Mouse (Mus musculus): ENCODE data around the gene Agpat2.

Gene Agpat2

GRCm38 (mm10) chr2:26595725-26596435 is 8.3 kb downstream of the Agpat2 start:
- DNase-seq (ENCODE audit: low spot score in 2 of 2) = no peak

- DNase-seq (ENCODE audit: low spot score in 2 of 2) = peak in 1 of 2 experiments; percentile 54
Observed at GRCm38 (mm10) chr2:26594934-26595724, 9.1 kb downstream of the Agpat2 start.

GRCm38 (mm10) chr2:26594461-26594933 is 9.7 kb downstream of the Agpat2 start:
- peak in 1 of 2 experiments; percentile 33 for DNase-seq (ENCODE audit: low spot score in 2 of 2)

DNA sequence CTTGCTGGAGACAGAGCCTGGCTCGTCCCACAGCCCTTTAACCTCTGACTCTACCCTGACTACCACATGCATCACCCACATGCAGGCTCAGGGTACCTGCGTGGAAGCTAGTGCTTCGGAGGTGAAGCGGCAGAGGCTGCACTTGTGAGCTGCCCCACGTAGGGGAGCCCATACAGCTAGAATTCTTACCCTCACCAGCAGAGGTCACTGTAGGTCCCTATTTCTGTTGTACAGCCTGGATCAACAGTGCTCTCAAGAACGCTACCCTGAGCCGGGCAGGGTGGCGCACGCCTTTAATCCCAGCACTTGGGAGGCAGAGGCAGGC is 10.2 kb downstream of the Agpat2 start:
- DNase-seq (ENCODE audit: low spot score in 2 of 2) = peak; percentile 71 to 73

GRCm38 (mm10) chr2:26593211-26594021 is 10.8 kb downstream of the Agpat2 start:
- DNase-seq (ENCODE audit: low spot score in 2 of 2) = peak in 1 of 2 experiments; percentile 55

- peak in 1 of 2 experiments; percentile 6 for DNase-seq (ENCODE audit: low spot score in 2 of 2)
Observed at GRCm38 (mm10) chr2:26591416-26591815, 12.8 kb downstream of the Agpat2 start.

- DNase-seq (ENCODE audit: low spot score in 2 of 2) = no peak
Observed at GRCm38 (mm10) chr2:26590962-26591361, 13.3 kb downstream of the Agpat2 start.

- no peak for DNase-seq (ENCODE audit: low spot score in 2 of 2)
Observed at GRCm38 (mm10) chr2:26590282-26590681, 13.9 kb downstream of the Agpat2 start.

GRCm38 (mm10) chr2:26589284-26589683 is 14.9 kb downstream of the Agpat2 start:
- no peak for DNase-seq (ENCODE audit: low spot score in 2 of 2)

DNA sequence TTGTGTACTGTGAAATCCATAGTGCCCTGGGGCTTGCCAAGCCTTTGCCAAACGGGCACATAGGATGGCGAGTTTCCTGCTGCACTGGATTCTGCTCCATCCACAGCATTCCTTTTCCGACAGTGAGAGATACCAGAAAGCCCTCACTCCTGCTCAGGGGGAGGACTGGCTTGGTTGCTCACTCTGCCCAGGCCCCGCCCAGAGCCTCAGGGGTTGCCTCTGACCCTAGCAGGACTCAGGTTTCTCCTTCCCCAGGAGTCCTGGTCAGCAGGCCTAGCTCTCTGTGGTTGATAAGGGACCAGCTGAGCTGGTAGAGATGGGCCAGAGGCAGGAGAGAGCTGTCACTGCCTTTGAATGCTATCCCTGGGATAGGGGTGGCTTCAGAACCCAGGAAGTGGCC is 15.6 kb downstream of the Agpat2 start:
- DNase-seq (ENCODE audit: low spot score in 2 of 2) = no peak

GRCm38 (mm10) chr2:26587044-26587405 is 17.2 kb downstream of the Agpat2 start:
- no peak for DNase-seq (ENCODE audit: low spot score in 2 of 2)

DNA sequence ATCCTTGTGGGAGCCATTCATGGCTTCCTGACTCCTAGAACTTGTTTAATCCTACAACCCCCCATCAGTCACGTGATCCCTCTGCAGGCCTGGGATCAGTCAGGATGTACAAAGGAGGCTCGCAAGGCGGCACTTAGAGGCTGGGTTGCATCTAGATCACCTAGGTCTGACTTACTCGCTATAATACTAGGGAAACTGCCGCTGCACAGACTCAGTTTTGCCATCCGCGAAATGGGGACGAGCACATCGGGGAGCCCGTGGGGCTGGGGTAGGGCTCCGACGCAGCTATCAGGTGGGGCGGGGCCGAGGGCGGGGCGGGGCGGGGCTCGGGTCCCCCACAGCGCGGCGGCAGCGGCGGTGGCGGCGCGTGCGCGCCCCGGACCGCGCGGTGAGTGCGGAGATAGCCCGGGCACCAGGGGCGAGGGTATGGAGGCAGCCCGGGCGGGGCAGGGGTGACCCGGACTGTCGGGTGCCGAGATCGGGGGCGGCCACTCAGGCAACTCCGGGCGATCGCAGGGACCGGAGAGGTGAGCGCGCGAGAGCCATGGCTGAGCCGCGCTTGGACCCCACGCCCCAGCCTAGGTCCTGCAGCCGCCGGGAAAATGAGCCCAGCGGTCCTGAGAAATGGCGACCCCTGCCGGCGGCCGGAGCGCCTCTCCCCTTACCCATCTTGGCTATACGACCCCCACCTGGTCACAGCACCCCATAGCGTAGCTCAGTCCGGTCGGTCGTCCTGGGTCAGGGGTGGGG is 17.7 kb downstream of the Agpat2 start, which contains the start of gene Gm20532:
TSS of gene Gm20532 (plus strand) at position 346 of the 750 bp plus-strand sequence.
- peak; percentile 59 for DNase-seq (ENCODE audit: low spot score in 2 of 2)

- peak; percentile 42 to 51 for DNase-seq (ENCODE audit: low spot score in 2 of 2)
Observed at GRCm38 (mm10) chr2:26585713-26586112, 18.5 kb downstream of the Agpat2 start.

GRCm38 (mm10) chr2:26583640-26584039 is 20.6 kb downstream of the Agpat2 start:
- DNase-seq (ENCODE audit: low spot score in 2 of 2) = peak; percentile 88 to 96

- no peak for DNase-seq (ENCODE audit: low spot score in 2 of 2)
Observed at GRCm38 (mm10) chr2:26582741-26583140, 21.5 kb downstream of the Agpat2 start.

DNA sequence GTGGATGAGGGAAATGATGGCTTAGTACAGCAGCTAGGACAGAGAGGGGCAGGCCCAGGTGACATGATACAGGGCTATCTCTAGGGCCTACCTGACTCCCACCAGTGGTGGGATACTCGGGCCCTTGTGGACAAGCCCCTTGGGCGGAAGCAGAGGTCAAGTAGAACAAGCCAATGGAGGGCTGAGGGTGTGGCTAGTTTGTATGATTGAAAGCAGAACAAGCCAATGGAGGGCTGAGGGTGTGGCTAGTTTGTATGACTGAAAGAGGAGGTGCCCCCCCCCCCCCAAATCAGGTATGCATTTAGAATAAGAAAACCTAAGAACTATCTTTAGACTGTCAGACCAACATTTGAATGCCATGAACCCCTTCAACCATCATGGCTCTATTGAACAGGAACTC is 22.0 kb downstream of the Agpat2 start:
- DNase-seq (ENCODE audit: low spot score in 2 of 2) = peak in 1 of 2 experiments; percentile 64

DNA sequence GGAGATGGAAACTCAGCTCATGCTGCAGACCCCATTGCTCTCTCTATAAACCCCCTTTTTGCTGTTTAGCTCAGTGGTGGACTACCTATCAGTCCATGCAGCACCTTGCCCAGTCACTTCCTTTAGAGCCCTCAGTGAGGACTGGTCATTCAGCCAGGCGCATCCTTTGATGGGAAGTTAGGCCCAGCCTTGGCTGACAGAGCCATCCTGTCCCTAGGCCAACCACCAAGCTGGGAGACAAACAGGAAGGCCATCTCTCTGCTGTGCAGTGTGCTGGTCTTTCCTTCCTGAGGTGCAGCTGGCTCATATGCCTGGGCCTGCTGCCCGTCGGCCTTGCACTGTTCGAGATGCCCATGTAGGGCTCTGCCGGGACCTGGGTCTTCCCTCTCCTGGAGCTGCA is 23.5 kb downstream of the Agpat2 start:
- peak in 1 of 2 experiments; percentile 50 for DNase-seq (ENCODE audit: low spot score in 2 of 2)

DNA sequence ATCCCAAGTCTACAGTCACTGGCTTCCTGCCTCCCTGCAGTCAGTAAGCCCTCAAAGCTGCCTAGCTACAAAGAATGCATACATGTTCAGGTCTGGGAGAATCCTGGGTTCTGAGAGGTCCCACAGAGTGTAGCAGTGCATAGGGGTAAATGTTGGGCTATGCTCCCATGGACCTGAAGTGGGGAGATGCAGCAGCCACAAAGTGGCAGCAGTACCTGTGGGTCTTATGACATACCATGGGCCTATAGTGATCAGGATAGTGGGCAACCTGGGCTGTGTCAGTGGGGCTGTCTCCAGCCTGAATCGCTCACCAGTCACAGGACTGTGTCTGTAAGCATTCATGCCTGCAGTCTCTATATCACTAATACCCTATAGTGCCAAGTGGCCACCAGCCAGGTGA is 24.5 kb downstream of the Agpat2 start, which contains the start of gene Egfl7:
TSS of gene Egfl7 (plus strand) at position 301 of the 400 bp plus-strand sequence.
- DNase-seq (ENCODE audit: low spot score in 2 of 2) = no peak

DNA sequence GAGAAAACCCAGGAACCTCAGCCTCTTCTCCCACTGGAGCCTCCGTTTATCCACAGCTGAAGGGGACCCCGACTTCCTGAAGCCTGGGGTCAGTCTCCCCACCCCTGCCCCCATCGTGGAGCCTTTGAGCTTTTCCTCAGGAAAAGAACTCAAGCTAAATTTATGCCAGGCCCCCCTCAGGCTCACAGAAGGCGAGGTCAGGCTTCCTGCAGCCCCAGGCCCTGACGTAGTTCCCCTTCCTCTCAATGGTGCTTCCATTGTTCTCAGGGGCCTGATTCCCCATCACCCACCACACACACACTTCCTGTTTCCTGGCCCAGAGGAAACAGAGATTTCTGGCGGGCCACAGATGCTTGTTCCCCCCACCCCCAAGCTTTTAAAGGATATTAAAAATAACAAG is 25.8 kb downstream of the Agpat2 start:
- DNase-seq (ENCODE audit: low spot score in 2 of 2) = peak; percentile 85 to 95

GRCm38 (mm10) chr2:26576462-26576861 is 27.8 kb downstream of the Agpat2 start:
- peak in 1 of 2 experiments; percentile 46 for DNase-seq (ENCODE audit: low spot score in 2 of 2)

- peak; percentile 78 to 87 for DNase-seq (ENCODE audit: low spot score in 2 of 2)
Observed at GRCm38 (mm10) chr2:26575865-26576264, 28.4 kb downstream of the Agpat2 start.
